Comparison of ENCODE assay signal across 9 mouse cellular contexts in genomic region chr11:115647459-115647858, GRCm38 (mm10). TPM values are rescaled to one million over a fixed set of nuclear protein-coding genes. Genes with fewer than 3 reads are reported as not detected.
DNase-seq lines count a peak whose midpoint lies in the region; ATAC-seq and TF ChIP-seq lines count a peak whose summit lies in the region.
"Had no signal": no experiment of that assay in that cellular context is flagged by ENCODE, and none has a peak within 500 bp of the region (broad histone marks: within the 10 kb centered on the region; RNA-seq: fewer than 3 reads in every experiment).

No protein-coding gene starts in this region.

- peak; percentile 68 to 76 for DNase-seq in cerebellum, adult 18-20 months
- DNase-seq in cerebellum, adult 11-12 months = no peak
- DNase-seq in neural tube, embryonic 11.5 days (ENCODE audit: low spot score) = peak; percentile 61
- peak; percentile 90 for DNase-seq in brain, embryonic 14.5 days (ENCODE audit: low read depth)
- peak; percentile 54 for DNase-seq in gastrocnemius, postnatal 10 days
- peak; percentile 42 for DNase-seq in limb, embryonic 10.5 days (ENCODE audit: low spot score)
- peak; percentile 59 for DNase-seq in right cerebral cortex, postnatal 4 days

- no peak for TF ChIP-seq POLR2A in brain, embryonic 14.5 days (IDR thresholded peaks at IDR 0.05; ENCODE audit: borderline replicate concordance, extremely low read depth, insufficient read depth, insufficient read length, poor library complexity, severe bottlenecking)

- H3K9me3 ChIP-seq in neural tube, embryonic 11.5 days (ENCODE audit: control insufficient read depth, low read length) = no peaks in the 10 kb centered on the region
- H3K9me3 ChIP-seq in neural tube, embryonic 15.5 days (replicated peaks) = no peaks in the 10 kb centered on the region
- no peaks in the 10 kb centered on the region for H3K9me3 ChIP-seq in limb, embryonic 10.5 days (replicated peaks)
- H3K9me3 ChIP-seq: neural tube, embryonic 13.5 days had no signal

- H3K4me3 ChIP-seq in neural tube, embryonic 11.5 days (ENCODE audit: low read depth, low read length) = no peak overlapping the region
- no peak overlapping the region for H3K4me3 ChIP-seq in neural tube, embryonic 15.5 days (replicated peaks)
- H3K4me3 ChIP-seq in limb, embryonic 10.5 days = no peak overlapping the region
- H3K4me3 ChIP-seq: neural tube, embryonic 13.5 days had no signal

- no peak overlapping the region for H3K9ac ChIP-seq in neural tube, embryonic 11.5 days (ENCODE audit: low read length)
- no peak overlapping the region for H3K9ac ChIP-seq in neural tube, embryonic 15.5 days (replicated peaks)
- H3K9ac ChIP-seq: neural tube, embryonic 13.5 days had no signal

- WGBS in neural tube, embryonic 11.5 days = 67% methylated on average over 6 of the region's 6 CpGs
- WGBS in neural tube, embryonic 15.5 days = 65% methylated on average over 6 of the region's 6 CpGs
- WGBS in limb, embryonic 10.5 days = 75% methylated on average over 6 of the region's 6 CpGs

- no peaks in the 10 kb centered on the region for H3K27me3 ChIP-seq in neural tube, embryonic 11.5 days (ENCODE audit: control insufficient read depth, insufficient read depth, low read length)
- no peaks in the 10 kb centered on the region for H3K27me3 ChIP-seq in neural tube, embryonic 15.5 days (replicated peaks)
- no peaks in the 10 kb centered on the region for H3K27me3 ChIP-seq in limb, embryonic 10.5 days (ENCODE audit: low read depth, poor library complexity, severe bottlenecking)
- H3K27me3 ChIP-seq: neural tube, embryonic 13.5 days had no signal

- H3K4me1 ChIP-seq in neural tube, embryonic 11.5 days (ENCODE audit: control insufficient read depth, insufficient read depth, low read length) = no peaks in the 10 kb centered on the region
- H3K4me1 ChIP-seq in neural tube, embryonic 15.5 days = 0 out of 2 replicates have a peak, but pooled peaks cover 4% of the 10 kb centered on the region
- no peaks in the 10 kb centered on the region for H3K4me1 ChIP-seq in limb, embryonic 10.5 days

- TF ChIP-seq CTCF in brain, embryonic 14.5 days (IDR thresholded peaks at IDR 0.05; ENCODE audit: borderline replicate concordance, extremely low read depth, insufficient read depth, insufficient read length) = peak; percentile 72; the same call in 1 of the 2 replicates

- no peak for ATAC-seq in neural tube, embryonic 11.5 days (ENCODE audit: insufficient read depth, low FRiP score, low TSS enrichment)
- no peak for ATAC-seq in neural tube, embryonic 15.5 days (ENCODE audit: low FRiP score)

- 0 out of 2 replicates have a peak overlapping the region, but pooled peaks have one; percentile 6 for H3K27ac ChIP-seq in neural tube, embryonic 11.5 days (ENCODE audit: low read depth, low read length)
- no peak overlapping the region for H3K27ac ChIP-seq in neural tube, embryonic 15.5 days (replicated peaks)
- no peak overlapping the region for H3K27ac ChIP-seq in limb, embryonic 10.5 days
- H3K27ac ChIP-seq: neural tube, embryonic 13.5 days had no signal

- no peak overlapping the region for H3K4me2 ChIP-seq in neural tube, embryonic 11.5 days (ENCODE audit: low read depth)
- no peak overlapping the region for H3K4me2 ChIP-seq in neural tube, embryonic 15.5 days
- H3K4me2 ChIP-seq: neural tube, embryonic 13.5 days had no signal

- H3K36me3 ChIP-seq in neural tube, embryonic 11.5 days (ENCODE audit: control insufficient read depth, insufficient read depth, low read length) = no peaks in the 10 kb centered on the region
- H3K36me3 ChIP-seq in neural tube, embryonic 15.5 days = peaks cover 49% of the 10 kb centered on the region
- H3K36me3 ChIP-seq in limb, embryonic 10.5 days = peaks cover 76% of the 10 kb centered on the region

RNA-seq across cellular contexts. Expression of gene Slc25a19, which starts 19.4 kb away (rescaled TPM):
- 23.0 and 25.4 TPM in 2 replicates for polyA plus RNA-seq in neural tube, embryonic 11.5 days (2014; fragmentation: Nextera tagmentation; extraction: Ambion mirVana)
- 49.0 and 52.8 TPM in 2 replicates for polyA plus RNA-seq in neural tube, embryonic 15.5 days (2015; fragmentation: Nextera tagmentation; extraction: Ambion mirVana)
- polyA plus RNA-seq in brain, embryonic 14.5 days (2012; rRNA removed) = 55.1 and 71.1 TPM in 2 replicates
- total RNA-seq in gastrocnemius, postnatal 10 days (2021) = 10 to 100 TPM; 39.7 to 40.0 TPM
- polyA plus RNA-seq in limb, embryonic 10.5 days (2016; fragmentation: Nextera tagmentation; extraction: Ambion mirVana) = 27.2 and 27.8 TPM in 2 replicates

RNA-seq across cellular contexts. Expression of gene Mif4gd, which starts 34.7 kb away (rescaled TPM):
- 17.1 and 17.7 TPM in 2 replicates for polyA plus RNA-seq in neural tube, embryonic 11.5 days (2014; fragmentation: Nextera tagmentation; extraction: Ambion mirVana)
- polyA plus RNA-seq in neural tube, embryonic 15.5 days (2015; fragmentation: Nextera tagmentation; extraction: Ambion mirVana) = 11.5 and 19.4 TPM in 2 replicates
- polyA plus RNA-seq in brain, embryonic 14.5 days (2012; rRNA removed) = 18.0 and 19.2 TPM in 2 replicates
- total RNA-seq in gastrocnemius, postnatal 10 days (2021) = 10 to 100 TPM; 38.3 to 38.7 TPM
- polyA plus RNA-seq in limb, embryonic 10.5 days (2016; fragmentation: Nextera tagmentation; extraction: Ambion mirVana) = 16.2 and 18.2 TPM in 2 replicates

RNA-seq across cellular contexts. Expression of gene Gga3, which starts 43.6 kb away (rescaled TPM):
- 31.4 and 31.7 TPM in 2 replicates for polyA plus RNA-seq in neural tube, embryonic 11.5 days (2014; fragmentation: Nextera tagmentation; extraction: Ambion mirVana)
- polyA plus RNA-seq in neural tube, embryonic 15.5 days (2015; fragmentation: Nextera tagmentation; extraction: Ambion mirVana) = 34.6 and 35.0 TPM in 2 replicates
- polyA plus RNA-seq in brain, embryonic 14.5 days (2012; rRNA removed) = 43.3 and 57.1 TPM in 2 replicates
- total RNA-seq in gastrocnemius, postnatal 10 days (2021) = 10 to 100 TPM in 1 of 2 experiments, 1 to 10 TPM in 1; 9.3 to 21.6 TPM
- 30.8 and 34.9 TPM in 2 replicates for polyA plus RNA-seq in limb, embryonic 10.5 days (2016; fragmentation: Nextera tagmentation; extraction: Ambion mirVana)

RNA-seq across cellular contexts. Expression of gene Mrps7, which starts 43.7 kb away (rescaled TPM):
- 95.5 and 97.9 TPM in 2 replicates for polyA plus RNA-seq in neural tube, embryonic 11.5 days (2014; fragmentation: Nextera tagmentation; extraction: Ambion mirVana)
- polyA plus RNA-seq in neural tube, embryonic 15.5 days (2015; fragmentation: Nextera tagmentation; extraction: Ambion mirVana) = 81.0 and 83.8 TPM in 2 replicates
- 35.5 and 36.7 TPM in 2 replicates for polyA plus RNA-seq in brain, embryonic 14.5 days (2012; rRNA removed)
- 10 to 100 TPM; 61.1 to 71.6 TPM for total RNA-seq in gastrocnemius, postnatal 10 days (2021)
- 108 and 120 TPM in 2 replicates for polyA plus RNA-seq in limb, embryonic 10.5 days (2016; fragmentation: Nextera tagmentation; extraction: Ambion mirVana)
